Mouse (Mus musculus): ENCODE data around the gene Zdhhc3.

GRCm38 (mm10) chr9:123124413-123124981 lies 11.5 kb upstream of the Zdhhc3 start:
- TF ChIP-seq CTCF (IDR thresholded peaks at IDR 0.05; ENCODE audit: borderline replicate concordance, insufficient read depth, low read length) (no peak), POLR2A (IDR thresholded peaks at IDR 0.05; ENCODE audit: low read depth, low read length) (no peak)
